ENCODE assay signal across 8 mouse cellular contexts in the genomic region with DNA sequence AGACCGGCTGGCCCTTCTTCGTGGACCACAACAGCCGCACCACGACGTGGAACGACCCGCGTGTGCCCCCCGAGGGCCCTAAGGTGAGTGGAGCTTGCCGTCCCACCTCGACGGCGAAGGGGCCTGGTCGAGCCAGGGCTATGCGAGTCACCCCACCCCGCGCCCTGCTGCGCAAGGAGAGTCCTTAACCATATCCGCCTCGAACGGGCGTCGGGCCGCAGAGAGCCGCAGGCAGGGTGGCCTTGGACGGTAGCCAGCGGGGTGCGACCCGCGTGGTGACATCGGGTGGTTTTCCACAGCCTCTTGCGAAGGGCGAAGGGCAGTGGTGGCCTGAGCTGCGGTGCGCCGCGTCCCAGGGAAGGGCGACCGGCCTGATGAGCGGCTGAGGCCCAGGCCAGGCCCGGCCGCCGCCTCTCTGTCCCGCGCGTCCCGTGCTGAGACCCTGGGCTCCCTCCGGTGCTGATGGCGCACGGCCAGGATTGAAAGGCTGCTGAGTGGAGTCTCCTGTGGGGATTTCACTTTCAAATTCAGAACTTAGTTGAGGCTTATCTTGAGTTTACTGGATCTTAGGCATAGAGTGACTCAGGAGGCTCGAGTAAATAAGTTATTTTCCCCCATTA. TPM values are rescaled to one million over a fixed set of nuclear protein-coding genes. Genes with fewer than 3 reads are reported as not detected.
DNase-seq lines count a peak whose midpoint lies in the region; ATAC-seq and TF ChIP-seq lines count a peak whose summit lies in the region.

No protein-coding gene starts in this region.

- under 1% methylated on average over 50 of the region's 51 CpGs for WGBS in heart, adult 2 months
- WGBS in liver, postnatal 0 days (ENCODE audit: insufficient replicate concordance), result 3% methylated on average over 49 of the region's 51 CpGs

- no peaks in the 10 kb centered on the region for H3K27me3 ChIP-seq in heart, adult 2 months (ENCODE audit: control insufficient read depth, insufficient read depth, low read length)
- 0 out of 2 replicates have a peak, but pooled peaks cover 3% of the 10 kb centered on the region for H3K27me3 ChIP-seq in liver, postnatal 0 days (ENCODE audit: insufficient read depth, low read length)

- TF ChIP-seq EP300 in heart, adult 2 months (IDR thresholded peaks at IDR 0.05; ENCODE audit: insufficient read depth, low read depth, low read length), result no peak
- no peak for TF ChIP-seq EP300 in liver, postnatal 0 days (IDR thresholded peaks at IDR 0.05; ENCODE audit: low read depth)

- intact Hi-C loops in heart, adult 2 months (cut with DNase I), result loop anchor here (1.0 to 5.0 kb wide), 4 partner anchors 17 to 88 kb away; a partner anchor contains a TSS

- H3K4me2 ChIP-seq in liver, postnatal 0 days (ENCODE audit: low read depth, low read length), result peak overlapping the region; percentile 99

- H3K36me3 ChIP-seq in heart, adult 2 months (ENCODE audit: control insufficient read depth, insufficient read depth, low read length), result no peaks in the 10 kb centered on the region; the same call in 1 of the 2 replicates
- H3K36me3 ChIP-seq in liver, postnatal 0 days (replicated peaks; ENCODE audit: insufficient read depth, low read length), result no peaks in the 10 kb centered on the region

- ATAC-seq in liver, postnatal 0 days, result peak; percentile 75

- peaks cover 2% of the 10 kb centered on the region; the same call in 1 of the 2 replicates for H3K79me2 ChIP-seq in heart, adult 2 months (replicated peaks; ENCODE audit: control insufficient read depth, insufficient read depth, low read length)

- H3K4me3 ChIP-seq in heart, adult 2 months, result peak overlapping the region; percentile 98
- peak overlapping the region; percentile 83 for H3K4me3 ChIP-seq in liver, postnatal 0 days (ENCODE audit: low read depth, low read length)

- H3K4me1 ChIP-seq in heart, adult 2 months (ENCODE audit: control insufficient read depth, insufficient read depth, low read length), result peaks cover 8% of the 10 kb centered on the region
- peaks cover 22% of the 10 kb centered on the region for H3K4me1 ChIP-seq in liver, postnatal 0 days (ENCODE audit: insufficient read depth)

- no peak for TF ChIP-seq CTCF in heart, adult 2 months (IDR thresholded peaks at IDR 0.05)
- TF ChIP-seq CTCF in liver, postnatal 0 days (IDR thresholded peaks at IDR 0.05; ENCODE audit: low read depth), result no peak

- peak overlapping the region; percentile 100 for H3K27ac ChIP-seq in heart, adult 2 months
- H3K27ac ChIP-seq in liver, postnatal 0 days (ENCODE audit: low read depth), result peak overlapping the region; percentile 97

- H3K9me3 ChIP-seq in liver, postnatal 0 days (ENCODE audit: low read length), result no peaks in the 10 kb centered on the region

- DNase-seq in 416B (ENCODE audit: low read depth) (peak; percentile 79), adipocyte (ENCODE audit: low spot score) (peak; percentile 71)
- DNase-seq in embryo, embryonic 11 days, result peak; percentile 73
- peak; percentile 87 to 88 for DNase-seq in heart, adult 2 months
- peak; percentile 74 for DNase-seq in kidney, adult 11 months
- peak; percentile 83 for DNase-seq in liver, postnatal 0 days
- peak; percentile 77 for DNase-seq in neural tube, embryonic 10.5 days (ENCODE audit: extremely low spot score, low spot score)
- DNase-seq in thymus, adult 18-20 months, result peak; percentile 24 to 37

- TF ChIP-seq POLR2A in heart, adult 2 months (IDR thresholded peaks at IDR 0.05; ENCODE audit: insufficient read depth, low read depth, low read length), result peak; percentile 55

- H3K9ac ChIP-seq in heart, adult 2 months (ENCODE audit: low read depth, low read length), result peak overlapping the region; percentile 94
- H3K9ac ChIP-seq in liver, postnatal 0 days (replicated peaks), result peak overlapping the region; percentile 88

RNA-seq across cellular contexts. Expression of a gene that starts 0.7 kb away (rescaled TPM):
- 100 to 1,000 TPM; 259 to 296 TPM for total RNA-seq in heart, adult 2 months (2021)
- 133 and 148 TPM in 2 replicates for polyA plus RNA-seq in heart, adult 2 months (2012; rRNA removed)
- polyA plus RNA-seq in liver, postnatal 0 days (2015; fragmentation: Nextera tagmentation; extraction: Ambion mirVana), result 3.6 and 3.7 TPM in 2 replicates

Comparison
In these comparisons a context has a peak if more than half of its experiments do, and no peak if none do; other contexts are left out.
1. Peak in every context shown above with its lines: DNase-seq, ATAC-seq, H3K4me3 ChIP-seq and H3K27ac ChIP-seq.
2. DNase-seq: peak in every context shown above with its lines; median percentile 88 in heart, adult 2 months; 83 in liver, postnatal 0 days; 79 in 416B; 77 in neural tube, embryonic 10.5 days; 74 in kidney, adult 11 months; 73 in embryo, embryonic 11 days; 71 in adipocyte; 30 in thymus, adult 18-20 months.
3. RNA of a gene that starts 0.7 kb away (polyA plus RNA-seq): 133 to 148 TPM in heart, adult 2 months; 3.6 to 3.7 TPM in liver, postnatal 0 days; every median in the first group is over 10 times any median in the second.